Mouse (Mus musculus) neural tube, embryonic 14.5 days (tissue): Measurements from ENCODE around the gene Gm43720. TPM values are rescaled to one million over a fixed set of nuclear protein-coding genes. Genes with fewer than 3 reads are reported as not detected.

Experiments
- polyA plus RNA-seq: library from polyadenylated mRNA; unstranded; fragments of >200 nt; fragmentation: Nextera tagmentation; extraction: Ambion mirVana; gene quantifications from 2 replicates; pipeline ENCODE4 v1.2.1, GENCODE M21; 2014

The Gm43720 gene
- polyA plus RNA-seq, 1 experiment from 2014 or later: 0.11 TPM

Other genes with a start within 250 kb of the Gm43720 start
- gene Smok3c, start 226.8 kb downstream of the Gm43720 start, polyA plus RNA-seq: not detected in 2 replicates
- gene Zkscan1, start 194.9 kb downstream of the Gm43720 start, polyA plus RNA-seq: 31.2 and 39.4 TPM in 2 replicates
- 90.9 and 98.7 TPM in 2 replicates for gene Zscan21, start 163.1 kb downstream of the Gm43720 start, polyA plus RNA-seq
- 25.3 and 25.8 TPM in 2 replicates for gene Zfp113, start 124.2 kb downstream of the Gm43720 start, polyA plus RNA-seq
- 245 and 252 TPM in 2 replicates for gene Cops6, start 118.9 kb downstream of the Gm43720 start, polyA plus RNA-seq
- gene Ap4m1, start 108.0 kb downstream of the Gm43720 start, polyA plus RNA-seq: 17.2 and 17.7 TPM in 2 replicates
- gene Mcm7, start 107.5 kb downstream of the Gm43720 start, polyA plus RNA-seq: 71.5 and 81.4 TPM in 2 replicates
- gene Taf6, start 92.5 kb downstream of the Gm43720 start, polyA plus RNA-seq: 71.7 and 73.2 TPM in 2 replicates
- gene Cnpy4, start 92.5 kb downstream of the Gm43720 start, polyA plus RNA-seq: 22.7 and 29.2 TPM in 2 replicates
- 12.9 and 14.6 TPM in 2 replicates for gene Mblac1, start 85.6 kb downstream of the Gm43720 start, polyA plus RNA-seq
- not detected in 2 replicates for gene Nxpe5, start 54.1 kb downstream of the Gm43720 start, polyA plus RNA-seq
- 71.7 and 90.4 TPM in 2 replicates for gene Lamtor4, start 24.5 kb downstream of the Gm43720 start, polyA plus RNA-seq
- 16.3 and 16.5 TPM in 2 replicates for gene BC037034, start 15.9 kb downstream of the Gm43720 start, polyA plus RNA-seq
- gene Gal3st4, start 7.1 kb downstream of the Gm43720 start, polyA plus RNA-seq: 2.2 and 3.4 TPM in 2 replicates
- 25.7 and 25.8 TPM in 2 replicates for gene Gpc2, start within 50 bp of the Gm43720 start, polyA plus RNA-seq
- gene Stag3, start 282 bp upstream of the Gm43720 start, polyA plus RNA-seq: 9.3 and 12.5 TPM in 2 replicates
- not detected in 2 replicates for gene Pvrig, start 62.0 kb upstream of the Gm43720 start, polyA plus RNA-seq
- 82.6 and 87.0 TPM in 2 replicates for gene Zfp157, start 161.5 kb upstream of the Gm43720 start, polyA plus RNA-seq